Mouse (Mus musculus) liver, adult 2 months (tissue): ENCODE data around the gene Hadhb.

ENCODE experiments used
- CTCF ChIP-seq: fragments of 200-500 bp; IDR thresholded peaks from 2 replicates; pipeline ENCODE4 v1.5.1; 2011; ENCODE audit warnings: low read depth, low read length, control low read depth
- POLR2A ChIP-seq: fragments of 200-500 bp; IDR thresholded peaks from 2 replicates; pipeline ENCODE4 v1.6.1; 2011; ENCODE audit warnings: low read length, control low read depth; ENCODE audit not compliant: insufficient read depth; ENCODE audit errors: extremely low read depth

GRCm38 (mm10) chr5:30222681-30223080 is 67.6 kb downstream of the Hadhb start:
- no peak for TF ChIP-seq POLR2A
- no peak for TF ChIP-seq CTCF
